Mouse (Mus musculus) 3T3-L1 (cell line): ENCODE data around the gene Por.

Experiments
- DNase-seq: peaks from one replicate; pipeline ENCODE4 v3.0.0-alpha.2; 2015; ENCODE audit warnings: low read depth, low spot score

Por gene

GRCm38 (mm10) chr5:135764971-135765370 is 95.1 kb downstream of the Por start:
- DNase-seq, result no peak

GRCm38 (mm10) chr5:135772519-135772918 is 102.7 kb downstream of the Por start:
- no peak for DNase-seq

DNA sequence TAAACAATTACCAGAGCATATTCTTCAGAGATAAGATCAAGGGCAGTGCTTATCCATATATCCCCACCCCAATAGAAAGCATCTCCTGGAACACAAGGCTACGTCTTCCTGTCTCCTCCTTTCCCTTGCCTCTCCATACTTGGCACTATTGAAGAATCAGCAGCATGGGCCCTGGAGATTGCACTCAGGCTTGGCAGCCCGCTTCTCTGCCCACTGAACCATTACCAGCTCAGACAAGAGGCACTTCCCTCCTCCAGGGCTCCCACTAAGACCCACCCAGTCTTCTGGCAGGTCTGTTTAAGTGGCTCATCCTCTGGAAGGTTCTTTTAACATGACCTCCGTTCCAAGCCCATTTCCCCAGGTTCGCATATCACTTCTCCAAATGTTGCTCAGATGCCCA is 106.7 kb downstream of the Por start:
- DNase-seq, result no peak

DNA sequence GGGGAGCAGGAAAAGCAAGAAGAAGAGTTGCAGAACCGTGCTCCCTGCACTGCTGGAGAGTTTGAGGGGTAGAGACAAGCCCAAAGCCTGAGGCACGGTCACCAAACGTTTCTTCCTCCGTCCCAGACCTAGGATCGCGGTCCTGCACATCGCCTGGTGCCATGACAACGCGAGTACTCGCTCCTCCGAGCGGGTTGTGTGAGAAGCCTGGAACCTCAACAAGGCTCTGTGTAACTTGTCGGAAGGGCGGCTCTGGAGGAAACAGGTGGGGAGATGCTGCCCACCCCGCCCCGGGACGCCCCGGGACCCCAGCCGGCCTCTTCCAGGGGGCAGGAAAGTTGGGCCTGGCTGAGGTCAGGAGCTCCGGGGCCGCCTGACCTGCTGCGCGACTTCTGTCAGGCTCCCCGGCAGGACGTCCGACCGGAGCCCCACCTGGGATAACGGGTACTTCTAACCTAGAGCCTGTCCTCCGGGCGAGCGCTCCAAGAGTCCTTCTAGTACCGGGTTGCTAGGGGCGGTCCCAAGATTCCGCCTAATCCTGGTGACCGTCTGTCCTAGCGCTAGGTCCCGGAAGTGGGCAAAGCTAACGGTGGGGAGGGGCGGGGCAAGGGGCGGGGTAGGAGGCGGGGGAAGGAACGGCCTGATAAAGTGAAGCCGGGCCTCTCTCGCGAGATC is 108.1 kb downstream of the Por start, which contains the start of gene Styxl1:
Styxl1 (minus strand) TSS at position 590 of the 675 bp plus-strand sequence.
- peak; percentile 49 for DNase-seq

GRCm38 (mm10) chr5:135778471-135779445 is 108.9 kb downstream of the Por start, which contains the start of gene Mdh2:
Mdh2 (plus strand) TSS chr5:135778480.
- peak; percentile 100 for DNase-seq

- peak; percentile 5 for DNase-seq
Measured at GRCm38 (mm10) chr5:135780331-135780730, 110.5 kb downstream of the Por start.

GRCm38 (mm10) chr5:135782901-135783300 is 113.1 kb downstream of the Por start:
- no peak for DNase-seq
